Mouse (Mus musculus): ENCODE results near the gene Hspa1a. TPM values are rescaled to one million over a fixed set of nuclear protein-coding genes. Genes with fewer than 3 reads are reported as not detected.
"Not testable (repeated sequence)": the region's sequence is repeated elsewhere in the genome, so short reads cannot be mapped to it uniquely, and the experiment has no call there.

Hspa1a gene
- polyA plus RNA-seq, 1 experiment from 2014 or later: 13.4 TPM

- WGBS: 82% methylated on average over 6 of the region's 6 CpGs
- H3K4me3 ChIP-seq (ENCODE audit: low read length): no peak overlapping the region
Measured at GRCm38 (mm10) chr17:35013221-35013620, 41.3 kb upstream of the Hspa1a start.

GRCm38 (mm10) chr17:35012430-35012829 lies 40.5 kb upstream of the Hspa1a start:
- peaks cover 85% of the 10 kb centered on the region for H3K36me3 ChIP-seq (ENCODE audit: insufficient read depth, low read length)
- ATAC-seq (ENCODE audit: low FRiP score, low TSS enrichment): no peak
- 78% methylated on average over 13 of the region's 13 CpGs for WGBS
- H3K4me2 ChIP-seq (replicated peaks; ENCODE audit: low read depth, low read length): no peak overlapping the region
- no peak overlapping the region for H3K9ac ChIP-seq (replicated peaks; ENCODE audit: low read length)
- no peak overlapping the region for H3K27ac ChIP-seq (ENCODE audit: low read length)
- no peaks in the 10 kb centered on the region for H3K4me1 ChIP-seq (ENCODE audit: insufficient read depth, low read length)
- H3K4me3 ChIP-seq (ENCODE audit: low read length): no peak overlapping the region
- H3K27me3 ChIP-seq (ENCODE audit: insufficient read depth, low read length): no peaks in the 10 kb centered on the region
- no peaks in the 10 kb centered on the region for H3K9me3 ChIP-seq (ENCODE audit: low read length)

More at GRCm38 (mm10) chr17:35013221-35013620, 41.3 kb upstream of the Hspa1a start:
- no peak for ATAC-seq (ENCODE audit: low FRiP score, low TSS enrichment)
- peaks cover 77% of the 10 kb centered on the region for H3K36me3 ChIP-seq (ENCODE audit: insufficient read depth, low read length)
- no peaks in the 10 kb centered on the region for H3K9me3 ChIP-seq (ENCODE audit: low read length)
- no peaks in the 10 kb centered on the region for H3K27me3 ChIP-seq (ENCODE audit: insufficient read depth, low read length)
- H3K9ac ChIP-seq (replicated peaks; ENCODE audit: low read length): no peak overlapping the region
- no peak overlapping the region for H3K4me2 ChIP-seq (replicated peaks; ENCODE audit: low read depth, low read length)
- no peaks in the 10 kb centered on the region for H3K4me1 ChIP-seq (ENCODE audit: insufficient read depth, low read length)
- H3K27ac ChIP-seq (ENCODE audit: low read length): no peak overlapping the region

GRCm38 (mm10) chr17:35011440-35011839 lies 39.5 kb upstream of the Hspa1a start:
- Histone ChIP-seq H3K4me2 (replicated peaks; ENCODE audit: low read depth, low read length) (no peak overlapping the region), H3K27ac (ENCODE audit: low read length) (no peak overlapping the region), H3K27me3 (ENCODE audit: insufficient read depth, low read length) (no peaks in the 10 kb centered on the region), H3K9me3 (ENCODE audit: low read length) (no peaks in the 10 kb centered on the region), H3K4me1 (ENCODE audit: insufficient read depth, low read length) (no peaks in the 10 kb centered on the region), H3K9ac (replicated peaks; ENCODE audit: low read length) (no peak overlapping the region), H3K4me3 (ENCODE audit: low read length) (no peak overlapping the region), H3K36me3 (ENCODE audit: insufficient read depth, low read length) (peaks cover 92% of the 10 kb centered on the region)
- 96% methylated on average over 8 of the region's 8 CpGs for WGBS
- ATAC-seq (ENCODE audit: low FRiP score, low TSS enrichment): no peak

GRCm38 (mm10) chr17:35009586-35009985 lies 37.6 kb upstream of the Hspa1a start:
- H3K4me2 ChIP-seq (replicated peaks; ENCODE audit: low read depth, low read length): no peak overlapping the region
- no peak for ATAC-seq (ENCODE audit: low FRiP score, low TSS enrichment)
- H3K9me3 ChIP-seq (ENCODE audit: low read length): no peaks in the 10 kb centered on the region
- WGBS: 75% methylated on average over 7 of the region's 7 CpGs
- no peaks in the 10 kb centered on the region for H3K4me1 ChIP-seq (ENCODE audit: insufficient read depth, low read length)
- H3K27me3 ChIP-seq (ENCODE audit: insufficient read depth, low read length): no peaks in the 10 kb centered on the region
- peaks cover 89% of the 10 kb centered on the region for H3K36me3 ChIP-seq (ENCODE audit: insufficient read depth, low read length)
- H3K9ac ChIP-seq (replicated peaks; ENCODE audit: low read length): no peak overlapping the region
- H3K4me3 ChIP-seq (ENCODE audit: low read length): no peak overlapping the region
- no peak overlapping the region for H3K27ac ChIP-seq (ENCODE audit: low read length)

- Histone ChIP-seq H3K27ac (ENCODE audit: low read length) (no peak overlapping the region), H3K4me2 (replicated peaks; ENCODE audit: low read depth, low read length) (no peak overlapping the region), H3K27me3 (ENCODE audit: insufficient read depth, low read length) (no peaks in the 10 kb centered on the region), H3K36me3 (ENCODE audit: insufficient read depth, low read length) (peaks cover 74% of the 10 kb centered on the region), H3K4me1 (ENCODE audit: insufficient read depth, low read length) (peaks cover 11% of the 10 kb centered on the region), H3K9ac (replicated peaks; ENCODE audit: low read length) (no peak overlapping the region), H3K9me3 (ENCODE audit: low read length) (no peaks in the 10 kb centered on the region), H3K4me3 (ENCODE audit: low read length) (no peak overlapping the region)
- 96% methylated on average over 7 of the region's 7 CpGs for WGBS
- ATAC-seq (ENCODE audit: low FRiP score, low TSS enrichment): no peak
Measured at GRCm38 (mm10) chr17:35007387-35007991, 35.5 kb upstream of the Hspa1a start.

- H3K9ac ChIP-seq (replicated peaks; ENCODE audit: low read length); H3K27me3 ChIP-seq (ENCODE audit: insufficient read depth, low read length); ATAC-seq (ENCODE audit: low FRiP score, low TSS enrichment); H3K27ac ChIP-seq (ENCODE audit: low read length); H3K4me3 ChIP-seq (ENCODE audit: low read length); H3K9me3 ChIP-seq (ENCODE audit: low read length); H3K4me2 ChIP-seq (replicated peaks; ENCODE audit: low read depth, low read length): not testable (repeated sequence)
- Histone ChIP-seq H3K4me1 (ENCODE audit: insufficient read depth, low read length) (peaks cover 17% of the 10 kb centered on the region), H3K36me3 (ENCODE audit: insufficient read depth, low read length) (peaks cover 58% of the 10 kb centered on the region)
- 94% methylated on average over 4 of the region's 5 CpGs for WGBS
Measured at GRCm38 (mm10) chr17:35005902-35006301, 33.9 kb upstream of the Hspa1a start.

GRCm38 (mm10) chr17:35005158-35005557 lies 33.2 kb upstream of the Hspa1a start:
- peaks cover 50% of the 10 kb centered on the region for H3K36me3 ChIP-seq (ENCODE audit: insufficient read depth, low read length)
- no peak overlapping the region for H3K4me3 ChIP-seq (ENCODE audit: low read length)
- H3K4me1 ChIP-seq (ENCODE audit: insufficient read depth, low read length): peaks cover 18% of the 10 kb centered on the region
- WGBS: 90% methylated on average over 10 of the region's 10 CpGs
- H3K27ac ChIP-seq (ENCODE audit: low read length): no peak overlapping the region
- no peaks in the 10 kb centered on the region for H3K27me3 ChIP-seq (ENCODE audit: insufficient read depth, low read length)
- no peak for ATAC-seq (ENCODE audit: low FRiP score, low TSS enrichment)
- H3K9ac ChIP-seq (replicated peaks; ENCODE audit: low read length): no peak overlapping the region
- H3K9me3 ChIP-seq (ENCODE audit: low read length): no peaks in the 10 kb centered on the region
- H3K4me2 ChIP-seq (replicated peaks; ENCODE audit: low read depth, low read length): no peak overlapping the region

- no peaks in the 10 kb centered on the region for H3K9me3 ChIP-seq (ENCODE audit: low read length)
- H3K27me3 ChIP-seq (ENCODE audit: insufficient read depth, low read length): no peaks in the 10 kb centered on the region
- H3K27ac ChIP-seq (ENCODE audit: low read length): no peak overlapping the region
- no peak overlapping the region for H3K9ac ChIP-seq (replicated peaks; ENCODE audit: low read length)
- WGBS: 94% methylated on average over 17 of the region's 17 CpGs
- peaks cover 26% of the 10 kb centered on the region for H3K4me1 ChIP-seq (ENCODE audit: insufficient read depth, low read length)
- no peak overlapping the region for H3K4me2 ChIP-seq (replicated peaks; ENCODE audit: low read depth, low read length)
- H3K36me3 ChIP-seq (ENCODE audit: insufficient read depth, low read length): peaks cover 42% of the 10 kb centered on the region
- no peak overlapping the region for H3K4me3 ChIP-seq (ENCODE audit: low read length)
- no peak for ATAC-seq (ENCODE audit: low FRiP score, low TSS enrichment)
Measured at GRCm38 (mm10) chr17:35004075-35004717, 32.2 kb upstream of the Hspa1a start.

- no peak for ATAC-seq (ENCODE audit: low FRiP score, low TSS enrichment)
Measured at GRCm38 (mm10) chr17:35003022-35003838, 31.3 kb upstream of the Hspa1a start.

More at GRCm38 (mm10) chr17:35003022-35003838, 31.3 kb upstream of the Hspa1a start:
- peak overlapping the region; percentile 98 for H3K9ac ChIP-seq (replicated peaks; ENCODE audit: low read length)
- WGBS: 44% methylated on average over 9 of the region's 9 CpGs
- peaks cover 44% of the 10 kb centered on the region for H3K36me3 ChIP-seq (ENCODE audit: insufficient read depth, low read length)
- H3K4me3 ChIP-seq (ENCODE audit: low read length): peak overlapping the region; percentile 93; the same call in 1 of the 2 replicates
- H3K4me1 ChIP-seq (ENCODE audit: insufficient read depth, low read length): peaks cover 29% of the 10 kb centered on the region
- peak overlapping the region; percentile 100 for H3K4me2 ChIP-seq (replicated peaks; ENCODE audit: low read depth, low read length)
- H3K9me3 ChIP-seq (ENCODE audit: low read length): no peaks in the 10 kb centered on the region
- H3K27ac ChIP-seq (ENCODE audit: low read length): no peak overlapping the region
- no peaks in the 10 kb centered on the region for H3K27me3 ChIP-seq (ENCODE audit: insufficient read depth, low read length)

Measured in kidney, embryonic 16.5 days (tissue).